Mouse (Mus musculus) ES-Bruce4 (cell line): ENCODE results near the gene Ndufb2. TPM values are rescaled to one million over a fixed set of nuclear protein-coding genes. Genes with fewer than 3 reads are reported as not detected.

Experiments used
- H3K27ac ChIP-seq: 2 replicates; pipeline ENCODE4 v1.5.1; 2012; ENCODE audit warnings: low read length, inconsistent platforms; ENCODE audit not compliant: insufficient read depth
- H3K27me3 ChIP-seq: 2 replicates; pipeline ENCODE4 v1.6.1; 2012; ENCODE audit warnings: mild to moderate bottlenecking, low read length, inconsistent platforms; ENCODE audit not compliant: control insufficient read depth, poor library complexity, insufficient read depth, severe bottlenecking
- H3K36me3 ChIP-seq: 2 replicates; pipeline ENCODE4 v1.6.1; 2012; ENCODE audit warnings: inconsistent platforms, mild to moderate bottlenecking, low read length, moderate library complexity; ENCODE audit not compliant: control insufficient read depth, poor library complexity, insufficient read depth, severe bottlenecking
- H3K4me1 ChIP-seq: one replicate; pipeline ENCODE4 v1.8.1; 2011; ENCODE audit warnings: low read length; ENCODE audit not compliant: control insufficient read depth, insufficient read depth
- H3K4me3 ChIP-seq: 2 replicates; pipeline ENCODE4 v1.5.1; 2011; ENCODE audit warnings: low read depth, mild to moderate bottlenecking, low read length
- H3K9ac ChIP-seq: 2 replicates; pipeline ENCODE4 v1.6.1; 2012; ENCODE audit warnings: low read depth, mild to moderate bottlenecking, inconsistent platforms; ENCODE audit not compliant: poor library complexity, severe bottlenecking
- H3K9me3 ChIP-seq: replicated peaks from 2 replicates; pipeline ENCODE4 v1.6.1; 2012; ENCODE audit warnings: mild to moderate bottlenecking, low read length, inconsistent platforms; ENCODE audit not compliant: control insufficient read depth, poor library complexity, insufficient read depth, severe bottlenecking
- CTCF ChIP-seq: IDR thresholded peaks from one replicate; pipeline ENCODE4 v1.8.1; 2011; ENCODE audit warnings: low read depth, low read length
- EP300 ChIP-seq: IDR thresholded peaks from 2 replicates; pipeline ENCODE4 v1.6.1; 2011; ENCODE audit warnings: low read depth, low read length; ENCODE audit not compliant: insufficient read depth
- POLR2A ChIP-seq: IDR thresholded peaks from one replicate; pipeline ENCODE4 v1.8.1; 2011; ENCODE audit warnings: low read length; ENCODE audit not compliant: insufficient read depth
- polyA plus RNA-seq: library from polyadenylated mRNA; stranded (reverse); fragments of >200 nt; gene quantifications from 2 replicates; pipeline ENCODE4 v1.2.4, GENCODE M21; 2011; ENCODE audit warnings: low read depth; ENCODE audit not compliant: missing spikeins, insufficient read depth, insufficient read length

The Ndufb2 gene
- polyA plus RNA-seq, 1 experiment: 103 TPM

GRCm38 (mm10) chr6:39559276-39559939 lies 33.0 kb upstream of the Ndufb2 start:
- no peak for TF ChIP-seq POLR2A
- no peak for TF ChIP-seq EP300
- no peak for TF ChIP-seq CTCF
- H3K27me3 ChIP-seq: no peaks in the 10 kb centered on the region
- H3K9ac ChIP-seq: no peak overlapping the region
- H3K4me1 ChIP-seq: peaks cover 6% of the 10 kb centered on the region
- no peak overlapping the region for H3K27ac ChIP-seq
- H3K4me3 ChIP-seq: no peak overlapping the region
- H3K36me3 ChIP-seq: no peaks in the 10 kb centered on the region
- no peaks in the 10 kb centered on the region for H3K9me3 ChIP-seq

- no peaks in the 10 kb centered on the region for H3K27me3 ChIP-seq
- peak overlapping the region; percentile 5; the same call in 1 of the 2 replicates for H3K4me3 ChIP-seq
- H3K9me3 ChIP-seq: no peaks in the 10 kb centered on the region
- no peak for TF ChIP-seq EP300
- TF ChIP-seq CTCF: peak; percentile 10
- no peak overlapping the region for H3K27ac ChIP-seq
- no peaks in the 10 kb centered on the region for H3K36me3 ChIP-seq
- H3K4me1 ChIP-seq: no peaks in the 10 kb centered on the region
- no peak overlapping the region for H3K9ac ChIP-seq
Observed at GRCm38 (mm10) chr6:39562166-39563015, 30.0 kb upstream of the Ndufb2 start.

GRCm38 (mm10) chr6:39567528-39567927 lies 24.8 kb upstream of the Ndufb2 start:
- Histone ChIP-seq H3K27me3 (no peaks in the 10 kb centered on the region), H3K9ac (no peak overlapping the region), H3K36me3 (no peaks in the 10 kb centered on the region), H3K9me3 (no peaks in the 10 kb centered on the region), H3K4me3 (no peak overlapping the region), H3K27ac (no peak overlapping the region), H3K4me1 (no peaks in the 10 kb centered on the region)
- no peak for TF ChIP-seq POLR2A
- no peak for TF ChIP-seq CTCF
- TF ChIP-seq EP300: no peak

GRCm38 (mm10) chr6:39570426-39570825 lies 21.9 kb upstream of the Ndufb2 start:
- no peaks in the 10 kb centered on the region for H3K27me3 ChIP-seq
- no peaks in the 10 kb centered on the region for H3K4me1 ChIP-seq
- TF ChIP-seq EP300 (no peak), POLR2A (no peak), CTCF (no peak)
- no peaks in the 10 kb centered on the region for H3K36me3 ChIP-seq
- no peaks in the 10 kb centered on the region for H3K9me3 ChIP-seq
- H3K9ac ChIP-seq: no peak overlapping the region
- no peak overlapping the region for H3K4me3 ChIP-seq
- H3K27ac ChIP-seq: no peak overlapping the region

GRCm38 (mm10) chr6:39573791-39574554 lies 18.4 kb upstream of the Ndufb2 start, which contains the start of gene Adck2:
Gene Adck2 (plus strand): TSS chr6:39573873.
- Histone ChIP-seq H3K27ac (peak within 1 kb of the TSS; percentile 8; the same call in 1 of the 2 replicates), H3K36me3 (no peaks in the 10 kb centered on the region), H3K4me1 (no peaks in the 10 kb centered on the region), H3K4me3 (peak within 1 kb of the TSS; percentile 76), H3K9me3 (no peaks in the 10 kb centered on the region), H3K9ac (peak within 1 kb of the TSS; percentile 54), H3K27me3 (no peaks in the 10 kb centered on the region)
- TF ChIP-seq POLR2A (no peak), EP300 (0 out of 2 replicates have a peak, but pooled peaks have one; percentile 9), CTCF (peak; percentile 58)
